Mouse (Mus musculus) telencephalon, adult 2 months (tissue): ENCODE measurements around the gene Tmem88b.
"Not testable (repeated sequence)": the region's sequence is repeated elsewhere in the genome, so short reads cannot be mapped to it uniquely, and the experiment has no call there.

Experiments
- DNase-seq: peaks from one replicate; pipeline ENCODE4 v3.0.0-alpha.2; 2011; ENCODE audit warnings: low read depth, low spot score

The Tmem88b gene

GRCm38 (mm10) chr4:155788833-155789232 lies 3.2 kb upstream of the Tmem88b start:
- DNase-seq: not testable (repeated sequence)

GRCm38 (mm10) chr4:155788300-155788699 lies 2.6 kb upstream of the Tmem88b start:
- no peak for DNase-seq

- no peak for DNase-seq
Observed at GRCm38 (mm10) chr4:155785246-155785645, 428 bp downstream of the Tmem88b start.

- DNase-seq: peak; percentile 51
Observed at GRCm38 (mm10) chr4:155784081-155784701, 1.5 kb downstream of the Tmem88b start.

- DNase-seq: no peak
Observed at GRCm38 (mm10) chr4:155783486-155784080, 2.1 kb downstream of the Tmem88b start.

- DNase-seq: no peak
Observed at GRCm38 (mm10) chr4:155780895-155781294, 4.8 kb downstream of the Tmem88b start.

GRCm38 (mm10) chr4:155779498-155779897 lies 6.2 kb downstream of the Tmem88b start:
- no peak for DNase-seq

GRCm38 (mm10) chr4:155777816-155778215 lies 7.9 kb downstream of the Tmem88b start:
- DNase-seq: no peak

- peak; percentile 53 for DNase-seq
Observed at GRCm38 (mm10) chr4:155776704-155777335, 8.9 kb downstream of the Tmem88b start.

GRCm38 (mm10) chr4:155775855-155776254 lies 9.8 kb downstream of the Tmem88b start:
- DNase-seq: no peak

- no peak for DNase-seq
Observed at GRCm38 (mm10) chr4:155774971-155775740, 10.5 kb downstream of the Tmem88b start.

- DNase-seq: peak; percentile 84
Observed at GRCm38 (mm10) chr4:155774280-155774754, 11.4 kb downstream of the Tmem88b start, which contains the start of gene Vwa1. Vwa1 (minus strand) TSS chr4:155774698.

- DNase-seq: no peak
Observed at GRCm38 (mm10) chr4:155773335-155774078, 12.2 kb downstream of the Tmem88b start.

- DNase-seq: no peak
Observed at GRCm38 (mm10) chr4:155772786-155773185, 12.9 kb downstream of the Tmem88b start.

- DNase-seq: no peak
Observed at GRCm38 (mm10) chr4:155771706-155772105, 14.0 kb downstream of the Tmem88b start.

GRCm38 (mm10) chr4:155770626-155771025 lies 15.0 kb downstream of the Tmem88b start:
- DNase-seq: no peak

GRCm38 (mm10) chr4:155769880-155770512 lies 15.7 kb downstream of the Tmem88b start:
- DNase-seq: no peak

GRCm38 (mm10) chr4:155769496-155769879 lies 16.2 kb downstream of the Tmem88b start:
- no peak for DNase-seq

GRCm38 (mm10) chr4:155762357-155762756 lies 23.3 kb downstream of the Tmem88b start:
- DNase-seq: no peak

GRCm38 (mm10) chr4:155761356-155762099 lies 24.1 kb downstream of the Tmem88b start:
- DNase-seq: no peak
